Mouse (Mus musculus): ENCODE measurements around the gene Spint1.
A peak's percentile ranks its signal among the peaks of the same experiment; 100 is the strongest.

Spint1 gene

DNA sequence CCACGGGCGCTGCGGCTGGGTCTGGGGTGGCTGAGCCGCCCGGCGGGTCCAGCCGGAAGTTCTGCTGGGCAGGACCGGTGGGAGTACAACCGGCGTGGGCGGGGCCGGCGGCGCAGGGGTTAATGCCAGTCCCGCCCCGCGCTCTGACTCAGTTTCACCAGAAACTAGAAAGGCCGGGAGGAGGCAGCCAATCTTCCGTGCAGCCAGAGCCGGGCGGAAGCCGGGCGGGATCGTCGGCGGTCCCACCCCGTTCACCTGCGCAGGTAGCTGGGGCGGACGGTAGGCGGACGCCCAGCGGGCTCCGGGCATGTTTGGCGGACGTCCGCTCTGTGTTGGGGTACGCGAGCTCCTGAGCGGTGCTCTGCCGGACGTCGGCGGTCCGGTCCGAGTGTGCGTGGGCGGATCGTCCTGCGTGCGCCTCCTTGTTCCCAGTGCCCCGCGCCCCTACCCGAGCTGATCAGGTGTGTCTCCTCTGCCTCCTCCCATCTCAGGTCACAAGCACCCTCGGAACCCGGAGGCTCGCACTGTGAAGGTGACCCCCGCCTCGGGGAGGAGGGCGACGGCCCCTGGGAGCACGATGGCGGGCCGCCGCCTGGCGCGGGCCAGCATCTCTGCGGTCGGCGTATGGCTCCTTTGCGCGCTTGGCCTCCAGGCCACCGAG lies at the start of gene Spint1:
Gene Spint1 (plus strand): TSS at position 153 of the 661 bp plus-strand sequence.
- DNase-seq (ENCODE audit: low spot score in 2 of 2), result no peak

DNA sequence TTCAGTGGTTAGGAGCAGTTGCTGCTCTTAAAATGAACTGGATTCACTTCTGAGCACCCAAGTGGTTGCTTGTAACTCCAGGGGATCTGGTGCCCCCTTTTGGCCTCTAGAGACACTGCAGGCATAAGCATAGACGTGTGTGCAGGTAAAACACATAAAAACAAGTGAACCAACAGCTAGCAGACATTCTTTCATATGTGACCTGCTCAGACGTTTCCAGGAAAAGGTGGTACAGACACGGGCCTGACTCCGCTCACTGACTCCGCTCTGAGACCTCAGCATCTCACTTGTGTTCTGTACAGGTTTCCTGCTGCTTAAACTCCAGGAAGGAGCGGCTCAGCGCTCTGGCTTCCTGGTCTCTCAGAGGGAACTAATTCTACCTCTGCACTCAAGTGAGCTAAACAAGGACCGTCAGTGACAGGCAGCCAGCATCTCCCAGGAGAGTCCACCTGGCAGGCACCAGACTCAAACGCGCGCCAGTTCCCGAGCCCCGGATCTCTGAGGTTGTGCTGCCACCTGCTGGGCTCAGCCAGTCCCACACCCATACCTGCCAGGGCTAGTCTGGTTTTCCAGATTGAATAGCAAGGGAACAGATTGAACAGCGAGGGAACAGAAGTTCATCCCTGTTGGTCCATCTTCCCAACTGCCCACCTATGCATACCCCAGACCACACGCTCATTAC lies 48.0 kb upstream of the Spint1 start:
- peak; percentile 62 to 77 for DNase-seq (ENCODE audit: low spot score in 2 of 2)

DNA sequence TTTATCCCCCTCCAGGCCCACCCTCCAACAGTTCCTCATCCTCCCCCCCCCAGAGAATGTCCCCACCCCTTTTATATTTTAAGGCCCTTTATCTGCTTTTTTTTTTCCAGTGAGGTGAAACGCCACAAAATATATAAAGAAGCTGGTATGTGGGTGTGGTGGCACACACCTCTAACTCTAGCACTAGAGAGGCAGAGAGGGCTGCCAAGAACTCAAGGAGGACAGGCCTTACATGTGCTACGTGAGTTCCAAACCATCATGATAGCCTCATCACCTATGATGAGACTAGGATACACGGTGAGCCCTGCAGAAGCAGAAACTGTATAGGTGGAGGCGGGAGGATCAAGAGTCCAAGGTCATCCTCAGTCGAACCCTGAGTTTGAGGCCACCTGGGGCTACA lies 46.2 kb upstream of the Spint1 start:
- DNase-seq (ENCODE audit: low spot score in 2 of 2), result no peak

DNA sequence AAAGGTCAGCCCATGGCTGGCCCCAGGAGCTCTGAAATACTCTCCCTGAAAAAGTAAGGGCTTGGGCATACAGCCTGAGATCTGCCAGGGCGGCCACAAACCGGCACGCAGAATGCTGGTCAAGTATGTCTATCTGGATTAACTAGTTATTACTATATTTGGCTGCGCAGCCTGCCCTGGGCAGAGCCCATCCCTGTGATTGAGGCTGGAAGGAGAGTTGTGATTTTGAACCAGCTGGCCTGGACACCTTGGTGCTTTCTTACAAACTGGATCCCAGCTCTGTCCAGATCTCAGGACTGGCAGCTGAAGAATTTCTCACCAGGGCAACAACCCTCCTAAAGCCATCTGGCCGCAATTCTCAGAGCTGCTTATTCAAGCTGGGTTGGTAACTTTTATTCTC lies 43.0 kb upstream of the Spint1 start:
- DNase-seq (ENCODE audit: low spot score in 2 of 2), result peak in 1 of 2 experiments; percentile 25

DNA sequence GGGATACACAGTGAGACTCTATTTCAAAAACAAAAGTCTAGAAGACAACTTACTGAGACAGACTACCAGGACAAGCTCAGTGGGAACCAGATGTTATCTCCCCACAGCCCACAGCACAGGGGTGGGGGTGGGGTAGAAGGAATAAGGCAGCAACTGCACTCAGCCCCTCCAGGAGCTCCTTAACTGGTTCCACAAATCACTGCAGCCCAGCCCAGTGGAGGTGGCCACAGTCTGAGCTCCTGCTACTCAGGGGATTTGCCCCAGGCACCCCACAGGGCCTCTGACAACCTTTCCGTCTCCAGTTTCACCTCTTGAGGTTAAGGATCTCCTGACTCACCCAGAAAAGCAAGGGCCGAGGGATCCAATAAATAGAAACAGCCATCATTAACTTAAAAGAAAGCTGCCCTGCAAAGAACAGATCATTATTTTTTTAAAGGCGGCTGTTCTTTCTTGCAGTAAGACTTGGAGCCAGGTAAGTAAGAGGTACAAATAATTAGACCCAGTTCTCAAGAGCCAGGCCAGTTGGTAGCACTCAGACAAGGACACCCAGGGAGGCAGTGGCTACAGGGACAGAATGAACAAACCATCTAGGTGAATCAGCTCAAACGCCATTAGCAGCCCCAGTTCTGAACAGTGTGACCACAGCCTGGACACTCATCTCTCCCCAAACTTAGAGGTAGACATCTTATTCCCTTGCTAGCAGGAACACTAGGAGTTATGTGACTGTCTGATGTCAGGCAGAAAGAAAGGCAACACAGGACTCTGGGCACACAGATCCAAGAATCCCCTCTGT lies 40.6 kb upstream of the Spint1 start:
- no peak for DNase-seq (ENCODE audit: low spot score in 2 of 2)

DNA sequence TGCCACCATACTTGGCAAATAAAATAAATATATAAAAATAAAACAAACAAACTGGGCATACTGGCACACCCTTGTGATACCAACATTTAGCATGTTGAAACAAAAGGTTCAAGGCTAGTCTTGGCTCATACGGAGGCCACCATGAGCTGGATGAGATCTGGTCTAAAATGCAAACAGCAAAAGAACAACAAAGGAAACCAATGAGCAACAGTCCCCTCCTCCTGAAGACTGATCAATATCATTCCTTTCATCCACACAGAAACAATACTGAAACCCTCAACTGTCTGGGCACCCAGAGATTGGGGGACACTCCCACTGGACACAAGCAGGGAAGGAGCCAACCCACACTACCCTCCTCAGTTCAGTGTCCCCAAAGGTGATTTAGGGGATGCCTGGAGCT lies 39.7 kb upstream of the Spint1 start:
- DNase-seq (ENCODE audit: low spot score in 2 of 2), result no peak

DNA sequence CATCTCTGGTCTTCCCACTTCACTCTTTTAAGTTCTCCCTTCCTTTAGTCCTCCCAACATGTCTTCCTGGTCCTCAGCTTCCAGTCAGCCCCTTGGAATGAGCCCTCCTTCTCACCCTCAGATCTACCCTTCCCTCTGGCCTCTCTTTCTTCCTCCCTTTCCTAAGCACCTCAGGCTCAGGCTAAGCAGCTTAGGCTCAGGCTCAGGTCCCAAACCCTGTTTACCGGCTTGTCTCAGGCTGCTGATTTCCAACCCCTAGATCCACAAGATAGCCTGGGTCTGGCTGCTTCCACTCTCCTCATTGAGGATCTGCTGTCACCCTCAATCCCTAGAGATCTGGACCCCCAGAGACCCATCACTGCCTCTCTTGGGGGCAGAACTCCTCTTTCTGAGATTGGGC lies 39.1 kb upstream of the Spint1 start:
- no peak for DNase-seq (ENCODE audit: low spot score in 2 of 2)

DNA sequence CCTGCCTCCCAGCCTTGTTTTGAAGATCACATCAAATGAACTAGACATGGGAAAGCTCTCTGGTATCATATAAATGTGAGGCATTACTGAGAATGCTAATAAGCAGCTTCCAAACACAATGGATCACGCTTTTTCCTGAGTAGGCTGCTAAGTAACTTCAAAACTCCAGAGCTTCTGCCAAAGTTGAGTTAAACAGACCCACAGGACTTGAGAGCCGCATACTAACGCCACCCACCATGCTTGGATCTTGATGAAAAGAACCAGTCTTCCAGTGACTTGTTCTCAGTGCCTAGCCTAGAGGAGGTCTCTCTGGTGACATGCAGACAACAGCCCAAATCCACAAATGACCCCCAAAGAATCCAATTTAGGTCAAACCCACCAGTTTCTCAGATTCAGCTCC lies 38.2 kb upstream of the Spint1 start:
- DNase-seq (ENCODE audit: low spot score in 2 of 2), result no peak

DNA sequence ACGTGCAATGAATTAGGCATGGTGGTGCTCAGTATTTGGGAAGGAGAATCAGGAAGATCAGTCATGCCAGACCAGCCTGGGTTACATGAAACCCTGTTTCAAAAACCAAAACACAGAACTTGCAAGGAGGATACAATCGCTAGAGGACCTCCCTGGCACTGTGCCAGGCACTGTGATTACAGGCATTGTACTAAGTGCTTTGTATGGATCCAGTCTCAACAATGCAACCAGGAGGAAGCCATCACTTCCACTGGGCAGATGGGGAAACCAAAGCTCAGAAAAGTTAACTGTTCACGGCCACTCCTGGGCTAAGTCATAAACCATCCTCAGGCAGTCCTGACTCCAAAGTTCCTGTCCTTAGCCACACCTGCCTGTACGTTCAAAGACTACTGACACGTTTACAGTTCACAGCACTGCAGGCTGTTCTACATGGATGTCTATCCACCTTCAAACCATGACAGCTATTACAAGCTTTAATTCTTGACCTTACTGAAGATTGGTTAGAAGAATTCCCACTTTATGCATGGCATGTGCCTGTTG lies 34.2 kb upstream of the Spint1 start:
- DNase-seq (ENCODE audit: low spot score in 2 of 2), result peak in 1 of 2 experiments; percentile 30

DNA sequence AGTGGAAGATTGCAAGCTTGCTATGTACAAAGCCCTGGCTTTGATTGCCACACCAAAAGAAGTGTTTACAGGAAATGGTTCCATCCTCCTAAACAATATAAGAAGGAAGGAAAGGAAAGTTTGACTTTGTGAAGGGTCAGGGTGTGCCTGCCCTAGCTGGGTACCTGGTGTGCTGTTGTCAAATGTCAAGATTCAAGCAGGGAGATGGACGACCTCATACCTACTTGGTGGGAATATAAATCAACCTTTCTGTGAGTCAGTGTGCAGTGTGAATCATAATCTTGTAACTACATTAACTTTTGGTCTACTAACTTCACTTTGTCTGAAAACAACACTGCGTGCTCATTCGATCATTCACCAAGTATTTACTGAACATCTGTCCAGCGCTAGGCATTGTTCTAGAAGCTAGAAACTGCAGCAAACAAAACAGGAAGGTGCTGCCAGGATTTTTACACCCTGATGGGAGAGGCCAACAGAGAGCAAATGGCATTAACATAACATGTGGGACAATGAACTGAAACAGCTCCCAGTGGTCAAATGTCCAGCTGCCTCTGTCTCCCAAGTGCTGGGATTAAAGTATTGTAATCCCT lies 33.2 kb upstream of the Spint1 start:
- peak in 1 of 2 experiments; percentile 47 for DNase-seq (ENCODE audit: low spot score in 2 of 2)

DNA sequence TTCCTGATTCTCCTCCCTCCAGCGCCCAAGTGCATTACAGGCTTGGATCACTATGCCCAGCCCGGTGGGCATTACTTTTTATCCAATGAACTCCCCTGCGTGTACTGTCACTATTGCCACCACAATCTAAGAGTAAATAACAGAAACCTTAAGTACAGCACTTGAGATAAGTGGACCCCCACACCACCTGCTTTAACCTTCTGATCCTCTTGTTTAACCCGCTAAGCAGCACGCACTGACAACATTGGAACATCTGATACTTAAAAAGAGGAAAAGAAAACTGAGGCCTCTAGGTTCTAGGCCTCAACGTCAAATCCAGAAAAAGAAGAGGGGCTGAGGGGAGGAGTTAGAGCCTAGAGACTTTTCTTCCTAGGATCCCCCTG lies 29.2 kb upstream of the Spint1 start:
- DNase-seq (ENCODE audit: low spot score in 2 of 2), result no peak

DNA sequence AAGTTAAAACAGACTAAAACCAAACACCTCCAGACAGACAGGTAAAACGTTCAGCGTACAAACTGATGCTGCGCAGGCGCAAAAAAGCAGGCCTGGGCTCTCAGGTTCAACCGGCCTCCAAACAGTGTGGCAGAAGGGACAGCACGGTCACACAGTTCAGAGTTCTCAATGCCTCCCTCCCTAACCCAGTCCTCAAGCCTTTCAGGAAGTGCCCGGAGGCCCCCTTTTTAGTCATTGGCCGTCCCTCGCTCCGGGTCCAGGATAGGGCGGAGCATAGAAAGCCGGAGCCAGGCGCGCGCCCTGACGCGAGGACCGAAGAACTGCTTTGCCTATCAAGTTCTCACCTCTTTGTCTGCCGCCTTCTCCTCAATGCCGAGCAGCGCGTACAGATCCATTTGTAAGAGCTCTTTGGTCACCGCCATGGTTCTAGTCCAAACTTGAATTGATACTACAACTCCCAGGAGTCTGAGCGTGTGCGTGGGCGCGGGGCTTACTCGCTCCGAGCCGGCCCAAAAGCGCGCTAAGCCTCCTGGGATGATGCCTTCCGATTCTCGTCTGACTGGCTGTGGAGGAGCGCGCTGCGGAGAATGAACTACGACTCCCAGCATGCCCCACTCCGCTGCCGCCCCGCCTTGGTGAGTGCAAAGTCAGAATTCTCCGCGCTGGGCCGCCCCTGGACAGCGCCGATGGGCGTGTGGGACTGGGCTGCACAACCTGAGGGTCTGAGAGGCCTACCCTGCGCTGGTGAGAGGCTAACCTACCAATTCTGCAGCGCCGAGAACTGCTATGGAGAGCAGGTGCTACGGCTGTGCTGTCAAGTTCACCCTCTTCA lies 28.6 kb upstream of the Spint1 start, which contains the start of the genes Zfyve19 and Dnajc17:
Gene Zfyve19 (plus strand): TSS at position 274 of the 832 bp plus-strand sequence.
Gene Dnajc17 (minus strand): TSS at position 452 of the 832 bp plus-strand sequence.
- peak; percentile 94 to 97 for DNase-seq (ENCODE audit: low spot score in 2 of 2)

DNA sequence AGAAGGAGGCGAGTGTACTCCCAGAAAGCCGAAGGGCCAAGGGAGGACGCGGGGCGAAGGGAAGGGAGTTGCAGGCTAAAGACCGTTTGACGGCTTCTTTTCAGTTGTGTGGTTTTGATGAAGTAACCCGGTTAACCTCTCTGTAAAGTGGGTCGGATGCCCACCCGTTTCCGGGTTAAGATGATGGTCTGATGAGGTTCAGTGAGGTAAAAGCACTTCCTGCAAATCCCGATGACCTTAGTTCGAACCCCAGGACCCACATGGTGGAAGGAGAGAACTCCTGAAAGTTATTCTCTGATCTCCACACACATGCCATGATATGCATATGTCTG lies 28.0 kb upstream of the Spint1 start:
- DNase-seq (ENCODE audit: low spot score in 2 of 2), result no peak

DNA sequence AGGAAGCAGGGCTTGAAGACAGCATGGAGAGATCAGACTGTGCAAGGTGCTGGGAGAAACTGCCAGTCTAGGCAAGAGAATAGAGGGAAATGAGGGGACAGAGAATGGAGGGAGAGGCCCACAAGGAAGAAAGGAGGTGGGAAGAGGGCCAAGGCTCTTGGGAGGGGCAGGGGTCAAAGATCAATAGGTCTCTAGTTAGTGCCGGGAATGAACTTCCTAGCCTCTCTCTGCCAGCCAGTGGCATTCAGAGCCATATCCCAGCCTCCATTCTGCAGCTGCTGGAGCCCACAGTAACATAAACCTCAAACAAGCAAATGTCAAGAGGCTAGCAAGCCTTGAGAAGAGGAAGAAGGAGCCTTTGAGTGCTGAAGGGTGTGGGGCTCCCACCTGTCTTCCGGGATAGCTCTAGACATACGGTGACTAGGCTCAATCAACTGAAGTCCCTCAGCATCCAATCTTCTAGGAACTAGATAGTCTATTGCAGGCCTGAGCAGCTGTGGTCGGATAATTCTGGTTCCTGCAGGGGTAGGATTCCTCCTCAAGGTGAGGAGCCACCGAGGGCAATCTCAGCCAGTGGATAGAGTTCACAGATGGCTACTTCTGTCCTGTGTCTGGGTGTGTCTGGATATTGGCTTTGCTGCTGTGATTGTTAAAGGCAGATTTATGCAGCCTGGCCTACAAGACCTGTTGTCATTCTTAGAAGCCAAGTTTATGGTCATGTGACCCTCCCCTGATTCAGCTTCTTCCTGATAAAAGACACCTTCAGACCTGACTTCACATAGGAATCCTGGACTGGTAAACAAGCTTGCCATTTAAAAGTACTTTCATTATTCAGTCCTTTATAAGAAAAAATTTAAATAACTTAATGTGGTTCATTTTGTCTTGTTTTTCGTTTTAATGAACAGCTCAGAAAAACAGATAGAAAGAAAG lies 7.1 kb upstream of the Spint1 start, which contains the start of gene Ppp1r14d:
Gene Ppp1r14d (minus strand): TSS at position 132 of the 930 bp plus-strand sequence.
- no peak for DNase-seq (ENCODE audit: low spot score in 2 of 2)

DNA sequence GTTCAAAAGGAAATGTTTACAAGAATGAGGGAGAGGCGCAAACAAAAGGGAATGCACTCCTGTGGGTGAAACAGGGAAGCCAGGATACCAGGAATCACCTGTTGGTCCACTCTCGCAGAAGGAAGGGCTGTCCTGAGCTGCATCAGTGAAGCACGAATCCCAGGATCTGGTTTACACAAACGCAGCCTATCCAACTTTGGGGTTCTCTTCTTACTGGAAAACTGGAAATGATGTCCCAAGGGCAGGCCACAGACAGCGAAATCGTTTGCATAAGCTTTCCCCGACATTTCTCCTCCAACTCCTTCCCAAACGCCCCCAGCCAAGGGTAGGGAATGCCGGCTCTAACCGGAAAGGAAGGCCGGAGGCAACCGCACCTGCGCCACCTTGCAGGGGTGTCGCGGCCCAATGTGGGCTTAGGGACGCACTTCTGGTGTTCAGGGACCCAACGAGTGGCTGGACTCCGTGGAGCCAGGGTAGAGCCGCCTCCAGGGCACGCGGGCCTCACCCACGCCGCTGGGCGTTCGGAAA lies 416 bp upstream of the Spint1 start:
- DNase-seq (ENCODE audit: low spot score in 2 of 2), result no peak

DNA sequence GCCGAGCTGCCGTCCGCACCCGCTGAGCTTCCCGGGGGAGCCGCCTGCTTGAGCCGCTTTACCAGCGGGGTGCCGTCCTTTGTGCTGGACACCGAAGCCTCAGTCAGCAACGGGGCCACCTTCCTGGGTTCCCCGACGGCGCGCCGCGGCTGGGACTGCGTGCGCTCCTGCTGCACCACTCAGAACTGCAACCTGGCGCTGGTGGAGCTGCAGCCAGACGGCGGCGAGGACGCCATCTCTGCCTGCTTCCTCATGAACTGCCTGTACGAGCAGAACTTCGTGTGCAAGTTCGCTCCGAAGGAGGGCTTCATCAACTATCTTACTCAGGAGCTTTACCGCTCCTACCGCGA lies 684 bp downstream of the Spint1 start:
- DNase-seq (ENCODE audit: low spot score in 2 of 2), result no peak

DNA sequence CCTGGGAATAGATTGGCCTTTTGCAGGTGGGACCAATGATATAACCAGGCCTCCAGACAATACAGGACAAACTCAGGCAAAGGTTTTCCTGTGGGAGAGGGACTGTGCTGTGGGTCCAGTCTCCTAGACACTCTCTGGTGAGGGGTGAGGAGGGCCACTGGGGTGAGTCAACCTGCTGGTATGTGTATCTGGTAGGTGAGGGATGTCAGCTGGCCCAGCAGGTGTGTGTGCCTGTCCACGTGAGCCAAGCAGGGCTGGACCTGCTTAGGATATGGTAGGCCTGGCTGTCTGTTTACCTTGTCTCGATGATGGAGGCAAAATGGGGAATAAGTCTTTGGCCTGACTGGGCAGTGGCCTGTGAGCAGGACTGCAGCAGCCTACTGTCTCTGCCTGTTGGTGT lies 1.5 kb downstream of the Spint1 start:
- no peak for DNase-seq (ENCODE audit: low spot score in 2 of 2)

DNA sequence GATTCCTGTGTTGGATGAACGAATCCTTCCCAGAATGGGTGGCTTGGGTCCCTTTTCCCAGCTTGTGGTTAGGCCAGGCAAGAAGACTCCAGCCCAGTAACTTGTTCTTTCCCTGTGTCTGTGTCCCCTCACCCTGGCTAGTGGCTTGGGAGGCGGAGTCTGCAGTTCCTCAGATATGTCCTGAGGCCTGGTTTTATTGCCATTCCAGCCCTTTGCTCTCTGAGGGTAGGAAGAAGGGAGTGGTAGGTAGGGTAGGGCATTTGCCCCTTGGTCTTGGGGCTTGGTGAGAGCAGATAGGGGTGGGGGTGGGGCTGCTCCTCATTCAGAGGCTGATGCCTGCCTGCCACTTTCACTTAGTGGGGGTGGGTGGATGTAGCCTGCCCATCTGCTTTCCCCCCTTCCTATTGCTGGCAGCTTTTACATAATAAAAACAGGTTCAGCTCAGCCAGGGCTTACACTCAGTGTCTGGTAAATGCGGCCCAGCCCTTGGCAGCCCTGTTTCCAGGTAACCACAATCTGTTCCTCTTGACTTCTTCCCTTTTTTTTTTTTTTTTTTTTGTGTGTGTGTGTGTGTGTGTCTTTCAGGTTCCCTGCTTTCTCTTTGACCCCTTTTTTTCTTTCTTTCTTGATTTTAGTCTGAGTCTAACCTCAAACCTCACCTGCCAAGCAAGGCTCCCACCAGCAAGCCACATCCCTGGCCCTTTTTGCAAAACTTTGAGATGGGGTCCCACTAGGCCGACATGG lies 3.1 kb downstream of the Spint1 start:
- no peak for DNase-seq (ENCODE audit: low spot score in 2 of 2)

DNA sequence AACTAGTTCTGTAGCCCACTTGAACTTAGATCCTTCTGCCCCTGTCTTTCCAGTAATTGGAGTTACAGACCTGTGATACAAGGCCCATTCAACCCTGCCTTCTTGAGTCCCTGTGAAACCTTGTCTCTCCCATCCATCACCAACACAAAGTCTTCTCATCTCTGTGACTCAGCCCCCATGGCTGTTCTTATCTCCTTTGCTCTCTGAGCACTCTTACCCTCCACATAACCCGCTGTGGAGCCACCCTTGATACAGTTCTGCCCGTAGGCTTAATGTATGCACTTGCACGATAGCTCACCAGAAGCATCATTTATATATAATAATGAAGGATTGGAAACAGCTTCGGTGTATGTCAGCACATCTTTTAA lies 3.6 kb downstream of the Spint1 start:
- no peak for DNase-seq (ENCODE audit: low spot score in 2 of 2)
